Mouse (Mus musculus): Measurements from ENCODE around the gene Ifne.

DNA sequence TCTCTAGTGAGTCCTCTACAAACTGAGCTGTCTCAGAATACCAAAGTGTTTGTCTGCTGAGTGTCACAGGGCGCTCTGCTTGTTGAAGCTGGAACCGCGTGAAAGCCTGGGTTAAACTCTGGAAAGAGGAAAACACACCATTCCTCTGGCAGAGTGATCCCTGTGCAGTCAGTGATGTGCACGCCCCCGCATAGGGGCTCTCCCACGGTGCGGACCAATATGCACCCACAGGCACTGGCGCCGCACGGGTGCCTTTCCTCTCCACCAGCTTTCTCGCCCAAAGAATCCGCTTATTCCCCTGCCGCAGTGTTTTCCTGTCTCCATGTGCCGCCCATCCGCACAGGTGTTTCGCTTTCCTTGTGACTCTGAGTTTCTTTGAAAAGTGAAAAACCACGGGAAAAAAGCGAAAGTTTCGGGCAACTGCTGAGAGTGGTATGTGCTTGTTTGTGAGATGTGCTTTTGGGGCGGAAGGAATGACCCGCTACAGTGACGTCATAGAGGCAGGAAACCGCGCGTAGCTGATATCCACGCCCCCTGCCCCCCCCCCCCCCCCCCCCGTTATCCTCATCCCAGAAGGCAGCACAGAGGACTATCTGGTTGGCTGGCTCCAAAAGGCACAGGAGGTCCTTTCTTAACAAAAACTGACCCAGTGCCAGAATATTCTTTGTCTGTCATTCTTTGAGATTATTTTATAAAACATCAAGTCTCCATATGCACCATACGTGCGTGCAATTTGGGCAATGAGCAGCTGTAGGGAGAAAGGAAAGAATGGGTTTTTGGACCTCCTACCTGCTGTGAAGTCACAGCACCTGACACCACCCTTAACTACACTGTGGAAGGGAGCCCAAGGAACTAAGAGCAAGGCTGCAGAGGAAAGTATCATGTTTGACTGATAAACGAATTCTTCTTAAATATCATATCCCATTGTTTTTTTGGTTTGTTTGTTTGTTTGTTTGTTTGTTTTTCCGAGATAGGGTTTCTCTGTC lies 11.8 kb downstream of the Ifne start:
- TF ChIP-seq CTCF (IDR thresholded peaks at IDR 0.05; ENCODE audit: control insufficient read depth, insufficient read depth, low read length) (no peak), POLR2A (IDR thresholded peaks at IDR 0.05; ENCODE audit: borderline replicate concordance, control insufficient read depth, low read depth, low read length) (no peak)

Data from bone marrow, adult 2 months (tissue).